Mouse (Mus musculus): ENCODE measurements around the gene Gtf3c6. TPM values are rescaled to one million over a fixed set of nuclear protein-coding genes. Genes with fewer than 3 reads are reported as not detected.

Gtf3c6 gene
- polyA plus RNA-seq, 1 experiment, result 3.4 TPM

GRCm38 (mm10) chr10:40286767-40287166, 28.9 kb upstream of the Gtf3c6 start:
- TF ChIP-seq POLR2A (IDR thresholded peaks at IDR 0.05; ENCODE audit: low read depth, low read length), result no peak
- TF ChIP-seq CTCF (IDR thresholded peaks at IDR 0.05; ENCODE audit: extremely low read depth, insufficient read depth, insufficient read length, insufficient replicate concordance), result no peak
- no peak overlapping the region for H3K27ac ChIP-seq (ENCODE audit: insufficient read depth, low read length)
- no peaks in the 10 kb centered on the region for H3K27me3 ChIP-seq (ENCODE audit: control insufficient read depth, insufficient read depth, low read length)
- no peak overlapping the region for H3K4me3 ChIP-seq (ENCODE audit: extremely low read depth, insufficient read depth, insufficient read length)
- no peaks in the 10 kb centered on the region for H3K4me1 ChIP-seq (ENCODE audit: control insufficient read depth, insufficient read depth, insufficient read length)
- 23% methylated on average over 1 of the region's 1 CpGs for WGBS
- no peak for DNase-seq (ENCODE audit: low read depth in 1 of 2, low spot score in 2 of 2)
- H3K36me3 ChIP-seq (ENCODE audit: control insufficient read depth, insufficient read depth, low read length), result peaks cover 13% of the 10 kb centered on the region

- TF ChIP-seq POLR2A (IDR thresholded peaks at IDR 0.05; ENCODE audit: low read depth, low read length) (no peak), CTCF (IDR thresholded peaks at IDR 0.05; ENCODE audit: extremely low read depth, insufficient read depth, insufficient read length, insufficient replicate concordance) (no peak)
- H3K4me3 ChIP-seq (ENCODE audit: extremely low read depth, insufficient read depth, insufficient read length), result no peak overlapping the region
- no peaks in the 10 kb centered on the region for H3K27me3 ChIP-seq (ENCODE audit: control insufficient read depth, insufficient read depth, low read length)
- H3K36me3 ChIP-seq (ENCODE audit: control insufficient read depth, insufficient read depth, low read length), result peaks cover 8% of the 10 kb centered on the region
- 92% methylated on average over 1 of the region's 1 CpGs for WGBS
- H3K27ac ChIP-seq (ENCODE audit: insufficient read depth, low read length), result no peak overlapping the region
- no peak for DNase-seq (ENCODE audit: low read depth in 1 of 2, low spot score in 2 of 2)
- H3K4me1 ChIP-seq (ENCODE audit: control insufficient read depth, insufficient read depth, insufficient read length), result no peaks in the 10 kb centered on the region
Measured at GRCm38 (mm10) chr10:40285571-40285970, 27.7 kb upstream of the Gtf3c6 start.

GRCm38 (mm10) chr10:40284997-40285396, 27.1 kb upstream of the Gtf3c6 start:
- Histone ChIP-seq H3K36me3 (ENCODE audit: control insufficient read depth, insufficient read depth, low read length) (peaks cover 6% of the 10 kb centered on the region), H3K27me3 (ENCODE audit: control insufficient read depth, insufficient read depth, low read length) (no peaks in the 10 kb centered on the region), H3K4me1 (ENCODE audit: control insufficient read depth, insufficient read depth, insufficient read length) (no peaks in the 10 kb centered on the region), H3K27ac (ENCODE audit: insufficient read depth, low read length) (no peak overlapping the region), H3K4me3 (ENCODE audit: extremely low read depth, insufficient read depth, insufficient read length) (no peak overlapping the region)
- 98% methylated on average over 3 of the region's 3 CpGs for WGBS
- no peak for DNase-seq (ENCODE audit: low read depth in 1 of 2, low spot score in 2 of 2)
- no peak for TF ChIP-seq POLR2A (IDR thresholded peaks at IDR 0.05; ENCODE audit: low read depth, low read length)
- TF ChIP-seq CTCF (IDR thresholded peaks at IDR 0.05; ENCODE audit: extremely low read depth, insufficient read depth, insufficient read length, insufficient replicate concordance), result no peak

- H3K27ac ChIP-seq (ENCODE audit: insufficient read depth, low read length), result no peak overlapping the region
- H3K4me3 ChIP-seq (ENCODE audit: extremely low read depth, insufficient read depth, insufficient read length), result no peak overlapping the region
- 94% methylated on average over 10 of the region's 10 CpGs for WGBS
- H3K27me3 ChIP-seq (ENCODE audit: control insufficient read depth, insufficient read depth, low read length), result no peaks in the 10 kb centered on the region
- TF ChIP-seq CTCF (IDR thresholded peaks at IDR 0.05; ENCODE audit: extremely low read depth, insufficient read depth, insufficient read length, insufficient replicate concordance) (no peak), POLR2A (IDR thresholded peaks at IDR 0.05; ENCODE audit: low read depth, low read length) (no peak)
- no peaks in the 10 kb centered on the region for H3K4me1 ChIP-seq (ENCODE audit: control insufficient read depth, insufficient read depth, insufficient read length)
- DNase-seq (ENCODE audit: low read depth in 1 of 2, low spot score in 2 of 2), result no peak
- H3K36me3 ChIP-seq (ENCODE audit: control insufficient read depth, insufficient read depth, low read length), result peaks cover 3% of the 10 kb centered on the region
Measured at GRCm38 (mm10) chr10:40284179-40284831, 26.4 kb upstream of the Gtf3c6 start.

GRCm38 (mm10) chr10:40283636-40284035, 25.7 kb upstream of the Gtf3c6 start:
- peaks cover 3% of the 10 kb centered on the region; the same call in 1 of the 2 replicates for H3K36me3 ChIP-seq (ENCODE audit: control insufficient read depth, insufficient read depth, low read length)
- H3K4me3 ChIP-seq (ENCODE audit: extremely low read depth, insufficient read depth, insufficient read length), result no peak overlapping the region
- no peaks in the 10 kb centered on the region for H3K27me3 ChIP-seq (ENCODE audit: control insufficient read depth, insufficient read depth, low read length)
- DNase-seq (ENCODE audit: low read depth in 1 of 2, low spot score in 2 of 2), result no peak
- no peak for TF ChIP-seq CTCF (IDR thresholded peaks at IDR 0.05; ENCODE audit: extremely low read depth, insufficient read depth, insufficient read length, insufficient replicate concordance)
- no peak for TF ChIP-seq POLR2A (IDR thresholded peaks at IDR 0.05; ENCODE audit: low read depth, low read length)
- H3K27ac ChIP-seq (ENCODE audit: insufficient read depth, low read length), result no peak overlapping the region
- 97% methylated on average over 9 of the region's 9 CpGs for WGBS
- H3K4me1 ChIP-seq (ENCODE audit: control insufficient read depth, insufficient read depth, insufficient read length), result no peaks in the 10 kb centered on the region

GRCm38 (mm10) chr10:40281565-40281964, 23.7 kb upstream of the Gtf3c6 start:
- H3K4me1 ChIP-seq (ENCODE audit: control insufficient read depth, insufficient read depth, insufficient read length), result no peaks in the 10 kb centered on the region
- DNase-seq (ENCODE audit: low read depth in 1 of 2, low spot score in 2 of 2), result no peak
- no peak overlapping the region for H3K27ac ChIP-seq (ENCODE audit: insufficient read depth, low read length)
- 100% methylated on average over 2 of the region's 2 CpGs for WGBS
- H3K4me3 ChIP-seq (ENCODE audit: extremely low read depth, insufficient read depth, insufficient read length), result no peak overlapping the region
- peaks cover 2% of the 10 kb centered on the region; the same call in 1 of the 2 replicates for H3K36me3 ChIP-seq (ENCODE audit: control insufficient read depth, insufficient read depth, low read length)
- H3K27me3 ChIP-seq (ENCODE audit: control insufficient read depth, insufficient read depth, low read length), result no peaks in the 10 kb centered on the region
- TF ChIP-seq POLR2A (IDR thresholded peaks at IDR 0.05; ENCODE audit: low read depth, low read length) (no peak), CTCF (IDR thresholded peaks at IDR 0.05; ENCODE audit: extremely low read depth, insufficient read depth, insufficient read length, insufficient replicate concordance) (no peak)

- DNase-seq (ENCODE audit: low read depth in 1 of 2, low spot score in 2 of 2), result no peak
- no peak overlapping the region for H3K27ac ChIP-seq (ENCODE audit: insufficient read depth, low read length)
- H3K27me3 ChIP-seq (ENCODE audit: control insufficient read depth, insufficient read depth, low read length), result no peaks in the 10 kb centered on the region
- H3K4me3 ChIP-seq (ENCODE audit: extremely low read depth, insufficient read depth, insufficient read length), result no peak overlapping the region
- TF ChIP-seq POLR2A (IDR thresholded peaks at IDR 0.05; ENCODE audit: low read depth, low read length), result no peak
- TF ChIP-seq CTCF (IDR thresholded peaks at IDR 0.05; ENCODE audit: extremely low read depth, insufficient read depth, insufficient read length, insufficient replicate concordance), result no peak
- H3K4me1 ChIP-seq (ENCODE audit: control insufficient read depth, insufficient read depth, insufficient read length), result no peaks in the 10 kb centered on the region
- H3K36me3 ChIP-seq (ENCODE audit: control insufficient read depth, insufficient read depth, low read length), result no peaks in the 10 kb centered on the region
- 63% methylated on average over 5 of the region's 5 CpGs for WGBS
Measured at GRCm38 (mm10) chr10:40278317-40278716, 20.4 kb upstream of the Gtf3c6 start.

Data from spleen, adult 2 months (tissue).